Mouse (Mus musculus): ENCODE data around the gene Havcr2.
"Not testable (repeated sequence)": the region's sequence is repeated elsewhere in the genome, so short reads cannot be mapped to it uniquely, and the experiment has no call there.

Havcr2 gene

DNA sequence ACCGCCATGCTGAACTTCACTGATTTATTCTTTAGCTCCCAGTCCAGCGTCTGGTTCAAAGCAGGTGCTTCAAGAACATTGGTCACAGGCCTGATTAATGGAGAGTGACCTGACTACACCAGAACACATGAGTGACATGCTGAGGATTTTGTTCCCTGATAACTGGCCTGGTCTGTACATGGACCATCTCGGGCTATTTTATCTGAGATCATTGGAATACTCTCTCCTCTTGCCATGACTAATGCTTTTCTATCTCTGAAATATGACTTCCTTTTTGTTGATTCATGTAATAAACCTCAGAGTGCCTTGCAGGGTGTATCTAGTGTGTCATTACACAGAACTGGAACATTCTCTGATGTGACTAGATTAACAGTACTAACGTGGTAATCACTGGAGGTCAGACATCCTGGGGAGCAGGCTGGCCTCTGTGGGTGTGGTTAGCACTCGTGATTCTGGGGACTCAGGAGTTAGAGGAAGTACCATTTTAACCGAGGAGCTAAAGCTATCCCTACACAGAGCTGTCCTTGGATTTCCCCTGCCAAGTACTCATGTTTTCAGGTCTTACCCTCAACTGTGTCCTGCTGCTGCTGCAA, at the start of gene Havcr2:
Gene Havcr2, plus strand, starts transcription at position 483 of the 593 bp plus-strand sequence.
- DNase-seq: no peak

DNA sequence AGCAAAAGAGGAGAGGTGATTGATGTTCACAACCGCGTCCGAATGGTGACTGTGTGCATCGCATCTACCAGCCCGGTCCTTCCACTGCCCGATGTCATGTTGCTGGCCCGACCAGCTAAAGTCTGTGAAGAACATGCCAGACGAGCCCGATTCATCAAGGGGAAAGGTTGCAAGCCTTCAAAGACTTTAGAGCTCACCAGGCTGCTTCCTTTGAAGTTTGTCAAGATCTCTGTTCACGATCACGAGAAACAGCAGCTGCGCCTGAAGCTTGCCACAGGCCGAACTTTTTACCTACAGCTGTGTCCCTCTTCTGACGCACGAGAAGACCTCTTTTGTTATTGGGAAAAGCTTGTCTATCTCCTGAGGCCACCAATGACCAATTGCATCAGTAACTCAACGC, 49.7 kb upstream of the Havcr2 start:
- no peak for DNase-seq

DNA sequence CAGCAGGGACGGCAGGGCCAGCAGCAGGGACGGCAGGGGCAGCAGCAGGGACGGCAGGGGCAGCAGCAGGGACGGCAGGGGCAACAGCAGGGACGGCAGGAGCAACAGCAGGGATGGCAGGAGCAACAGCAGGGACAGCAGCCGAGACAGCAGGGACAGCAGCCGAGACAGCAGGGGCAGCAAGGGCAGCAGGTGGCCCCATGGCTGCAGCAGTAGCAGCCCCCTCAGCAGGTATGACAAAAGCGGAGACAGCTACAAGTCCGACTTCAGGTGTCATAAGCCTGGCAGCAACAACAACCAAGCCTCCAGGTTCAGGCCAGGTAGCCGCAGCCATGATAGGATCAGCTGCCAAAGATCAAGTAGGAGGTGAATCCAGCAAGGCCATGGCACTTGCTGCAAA, 48.0 kb upstream of the Havcr2 start:
- DNase-seq: no peak

GRCm38 (mm10) chr11:46410018-46410563, 44.6 kb upstream of the Havcr2 start:
- DNase-seq: no peak

DNA sequence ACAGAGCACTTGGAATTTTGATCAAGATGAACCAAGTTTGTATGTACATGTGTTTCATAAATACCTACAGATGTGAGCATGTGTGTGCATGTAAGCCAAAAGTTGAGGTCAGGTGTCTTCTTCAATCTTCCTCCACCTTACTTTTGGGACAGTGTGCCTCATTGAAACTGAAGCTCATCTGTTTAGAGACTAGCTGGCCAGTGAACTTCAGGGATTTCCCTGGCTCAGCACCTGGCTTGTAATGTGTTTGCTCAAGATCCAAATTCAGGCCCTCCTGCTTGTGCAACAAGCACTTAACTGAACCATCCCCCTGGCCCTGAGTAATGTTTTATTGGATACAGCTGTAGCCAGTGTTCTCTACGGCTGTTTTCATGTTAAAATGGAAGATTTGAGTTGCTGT, 36.3 kb upstream of the Havcr2 start:
- DNase-seq: no peak

GRCm38 (mm10) chr11:46418860-46419259, 35.9 kb upstream of the Havcr2 start:
- DNase-seq: no peak

GRCm38 (mm10) chr11:46421086-46421888, 33.4 kb upstream of the Havcr2 start:
- DNase-seq: no peak

DNA sequence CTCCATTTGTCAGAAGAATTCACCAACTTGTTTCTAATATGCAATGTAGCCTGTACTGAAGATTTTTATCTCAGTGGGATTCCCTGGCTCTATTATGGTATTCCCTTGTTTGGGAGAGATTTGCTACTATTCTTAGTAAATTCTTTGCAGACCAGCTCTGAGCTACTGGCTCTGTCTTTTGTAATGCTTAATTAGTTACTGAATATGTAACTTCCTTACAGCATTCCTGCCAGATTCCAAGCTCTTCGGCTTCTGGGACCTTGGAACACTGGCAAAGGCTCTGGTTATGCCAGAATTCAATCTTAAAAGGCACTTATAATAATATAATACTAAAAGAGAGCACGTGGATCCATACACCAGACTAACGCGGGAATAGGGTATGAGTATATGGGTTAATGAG, 26.6 kb upstream of the Havcr2 start:
- DNase-seq: not testable (repeated sequence)

GRCm38 (mm10) chr11:46430123-46430522, 24.6 kb upstream of the Havcr2 start:
- no peak for DNase-seq

GRCm38 (mm10) chr11:46431129-46431528, 23.6 kb upstream of the Havcr2 start:
- peak; percentile 86 for DNase-seq

DNA sequence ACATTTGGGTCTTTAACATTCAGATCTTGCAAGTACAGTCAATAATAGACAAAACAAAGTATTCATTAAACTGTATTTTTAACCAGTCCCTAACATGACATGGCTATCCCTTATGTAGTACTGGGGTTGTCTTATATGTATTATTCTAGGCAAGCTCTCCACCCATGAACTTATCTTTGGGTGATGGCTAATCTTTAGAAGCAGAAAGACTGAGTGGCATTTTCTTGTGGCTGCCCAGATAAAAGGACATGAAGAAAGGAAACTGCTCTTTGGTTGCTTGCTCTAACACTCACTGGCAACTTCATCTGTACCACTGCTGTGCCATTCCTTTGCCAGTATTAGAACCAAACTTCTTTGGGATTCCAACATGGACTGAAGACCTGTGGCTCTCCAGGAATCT, 19.4 kb upstream of the Havcr2 start:
- DNase-seq: no peak

DNA sequence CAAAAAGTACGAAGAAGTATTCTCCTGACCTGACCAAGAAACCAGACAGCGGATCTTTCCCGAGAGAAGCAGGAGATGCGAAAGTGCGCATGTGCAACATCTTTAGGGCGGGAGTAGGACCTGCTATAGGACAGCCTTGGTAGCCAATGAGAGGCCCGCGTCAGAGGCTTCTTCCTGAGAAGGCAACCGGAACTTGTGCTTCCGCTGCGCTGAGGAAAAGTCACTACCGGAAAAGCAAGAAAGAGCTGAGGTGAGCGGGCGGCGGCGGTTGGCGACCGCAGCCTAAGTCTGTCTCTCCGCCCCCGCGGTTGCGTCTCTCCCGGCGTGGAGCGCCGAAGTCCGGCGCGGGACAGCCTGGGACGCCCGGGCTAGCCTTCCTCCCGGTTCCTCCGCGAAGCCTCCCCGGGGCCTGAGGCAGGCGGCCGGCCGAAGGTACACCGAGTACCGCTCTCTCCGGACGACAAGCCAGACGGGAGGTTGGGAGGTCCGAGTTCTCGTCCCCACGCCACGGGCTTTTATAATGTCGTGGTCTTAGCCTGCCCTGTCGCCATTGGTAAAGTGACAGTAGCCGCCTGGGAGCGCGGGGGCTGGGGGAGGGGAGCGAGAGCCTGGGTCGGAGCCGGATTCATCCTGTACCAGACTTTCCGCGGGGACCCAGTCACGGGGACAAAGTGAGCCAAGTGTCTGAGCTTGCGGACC, 17.8 kb upstream of the Havcr2 start, which contains the start of gene Med7:
Gene Med7, plus strand, starts transcription at position 166 of the 699 bp plus-strand sequence.
- peak; percentile 98 for DNase-seq

GRCm38 (mm10) chr11:46437459-46438000, 17.2 kb upstream of the Havcr2 start:
- DNase-seq: no peak

DNA sequence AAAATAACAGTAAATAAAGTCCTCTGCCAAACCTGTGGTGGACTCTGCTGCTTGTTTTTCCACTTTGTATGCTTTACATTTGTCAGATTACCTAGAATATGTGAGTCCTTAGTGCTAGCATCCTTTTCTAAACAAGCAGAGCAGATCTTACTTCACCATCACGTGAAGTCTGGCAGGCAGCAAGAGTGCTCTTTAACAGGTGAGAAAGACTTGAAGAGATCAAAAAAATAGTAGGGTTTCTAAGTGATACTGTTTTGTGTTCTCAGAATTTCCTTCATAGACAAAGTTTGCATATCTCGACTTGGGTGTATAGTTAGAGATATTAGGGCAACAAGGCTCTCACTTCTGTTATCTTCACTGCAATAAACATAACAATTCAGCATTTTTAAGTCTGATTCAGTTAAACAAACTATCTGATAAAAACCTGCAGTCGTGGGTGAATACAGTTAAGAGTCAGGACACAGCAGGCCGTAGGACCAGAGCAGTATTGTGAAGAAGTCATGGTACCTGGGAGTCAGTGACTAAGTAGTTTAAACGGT, 15.7 kb upstream of the Havcr2 start:
- DNase-seq: no peak

- DNase-seq: no peak
These were observed 13.0 kb upstream of the Havcr2 start for GRCm38 (mm10) chr11:46441774-46442173.

DNA sequence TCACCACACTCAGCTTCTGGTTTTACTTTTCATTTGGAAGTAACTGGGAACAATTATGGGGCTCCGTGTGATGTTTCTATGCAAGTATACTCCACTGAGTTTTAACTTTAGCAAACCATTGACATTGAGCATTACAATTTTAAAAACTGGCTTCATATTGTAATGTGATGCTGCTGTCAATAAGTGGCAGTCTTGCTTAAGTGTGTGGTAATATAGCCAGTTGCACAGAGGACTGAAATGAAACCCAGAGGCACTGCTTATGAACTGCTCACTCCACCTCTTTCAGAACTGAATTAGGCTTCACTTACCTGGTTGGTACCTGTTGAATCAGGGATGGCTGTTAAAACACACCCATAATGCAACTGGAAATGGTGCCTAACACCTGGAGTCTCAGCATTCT, 11.6 kb upstream of the Havcr2 start:
- no peak for DNase-seq

GRCm38 (mm10) chr11:46443979-46444378, 10.8 kb upstream of the Havcr2 start:
- no peak for DNase-seq

DNA sequence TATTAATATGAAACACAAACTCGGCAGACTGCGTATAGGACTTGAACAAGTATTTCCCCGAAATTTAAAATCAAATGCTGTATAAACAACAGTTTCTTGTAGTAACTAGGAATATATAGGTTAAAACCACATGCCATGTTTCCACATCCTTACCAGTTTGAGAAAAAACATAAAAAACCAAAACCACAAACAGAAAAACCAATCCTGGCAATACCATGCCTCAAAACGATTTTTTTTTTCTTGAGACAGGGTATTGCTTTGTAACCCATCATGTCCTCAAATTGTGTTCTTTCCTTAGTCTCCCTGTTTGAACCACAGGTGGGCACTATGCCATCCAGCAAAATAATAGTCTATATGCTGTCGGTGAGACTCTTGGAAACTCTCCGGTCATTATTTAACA, 8.6 kb upstream of the Havcr2 start:
- no peak for DNase-seq

GRCm38 (mm10) chr11:46447644-46448484, 6.9 kb upstream of the Havcr2 start:
- DNase-seq: no peak

- no peak for DNase-seq
These were observed 5.2 kb upstream of the Havcr2 start for GRCm38 (mm10) chr11:46449461-46450080.

DNA sequence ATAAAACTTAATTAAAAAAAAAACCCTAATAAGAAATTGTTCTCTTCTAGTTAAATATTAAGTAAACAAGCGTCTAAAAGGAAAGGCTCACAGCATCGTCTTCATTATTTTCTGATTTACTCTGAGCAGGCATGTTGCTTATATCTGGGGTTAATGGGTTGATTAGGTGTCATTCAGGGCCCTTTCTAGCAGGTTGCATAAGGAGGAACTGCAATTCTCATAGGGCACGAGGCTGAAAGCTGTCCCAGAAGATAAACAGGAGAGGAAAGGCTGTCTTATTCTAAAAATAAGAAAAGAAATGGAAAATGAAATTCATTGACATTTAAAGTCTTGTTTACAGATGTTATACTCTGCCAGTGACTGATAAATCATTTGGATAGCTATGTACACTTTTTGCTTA, 5.2 kb downstream of the Havcr2 start:
- no peak for DNase-seq

DNA sequence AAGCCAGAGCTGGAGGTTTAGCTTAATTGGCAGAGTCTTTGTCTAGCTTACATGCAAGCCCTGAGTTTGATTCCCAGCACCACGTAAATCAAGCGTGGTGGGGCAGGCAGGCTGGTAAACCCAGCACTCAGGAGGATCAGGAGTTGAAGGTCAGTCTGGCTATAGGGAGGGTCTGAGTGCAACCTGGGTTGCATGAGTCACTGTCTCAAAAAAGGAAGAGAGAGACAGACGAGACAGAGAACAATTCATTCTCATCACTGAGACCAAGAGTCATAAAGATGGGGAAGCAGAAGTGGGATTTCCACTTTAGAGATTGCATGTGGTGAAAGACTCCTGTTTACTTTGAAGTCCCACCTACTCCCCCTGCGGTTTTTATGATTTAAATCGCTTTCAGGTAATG, 6.6 kb downstream of the Havcr2 start:
- no peak for DNase-seq
